Mouse (Mus musculus) stomach, embryonic 15.5 days (tissue): ENCODE results near the gene Exoc4. TPM values are rescaled to one million over a fixed set of nuclear protein-coding genes. Genes with fewer than 3 reads are reported as not detected.

Experiments
- ATAC-seq: fragments of 200-750 bp; cut with Nextera tagmentation; 2 replicates; pipeline ENCODE4 v1.8.0; 2017; ENCODE audit warnings: low read depth, moderate number of reproducible peaks, moderate TSS enrichment; ENCODE audit not compliant: insufficient read depth, low FRiP score
- H3K27ac ChIP-seq: fragments of 300-500 bp; sonication (generic); 2 replicates; pipeline ENCODE4 v1.5.1; 2015; ENCODE audit warnings: mild to moderate bottlenecking, inconsistent platforms
- H3K27me3 ChIP-seq: fragments of 300-500 bp; sonication (generic); replicated peaks from 2 replicates; pipeline ENCODE4 v1.6.1; 2015; ENCODE audit warnings: inconsistent platforms
- H3K36me3 ChIP-seq: fragments of 300-500 bp; sonication (generic); 2 replicates; pipeline ENCODE4 v1.6.1; 2015; ENCODE audit warnings: inconsistent platforms
- H3K4me1 ChIP-seq: fragments of 300-500 bp; sonication (generic); 2 replicates; pipeline ENCODE4 v1.6.1; 2015; ENCODE audit warnings: inconsistent platforms
- H3K4me2 ChIP-seq: fragments of 300-500 bp; sonication (generic); 2 replicates; pipeline ENCODE4 v1.6.1; 2015; ENCODE audit warnings: mild to moderate bottlenecking, inconsistent platforms
- H3K4me3 ChIP-seq: fragments of 300-500 bp; sonication (generic); replicated peaks from 2 replicates; pipeline ENCODE4 v1.5.1; 2015; ENCODE audit warnings: inconsistent platforms
- H3K9ac ChIP-seq: fragments of 300-500 bp; sonication (generic); 2 replicates; pipeline ENCODE4 v1.6.1; 2015; ENCODE audit warnings: inconsistent platforms
- H3K9me3 ChIP-seq: fragments of 300-500 bp; sonication (generic); 2 replicates; pipeline ENCODE4 v1.6.1; 2016; ENCODE audit warnings: inconsistent platforms
- WGBS: fragments of 180-500 bp; shearing (Covaris S2); methylation state at CpG from one replicate; pipeline ENCODE4 v1.1.7; 2015; 5-methylcytosine and 5-hydroxymethylcytosine counted together
- polyA plus RNA-seq: library from polyadenylated mRNA; unstranded; fragments of >200 nt; fragmentation: Nextera tagmentation; extraction: Ambion mirVana; gene quantifications from 2 replicates; pipeline ENCODE4 v1.2.1, GENCODE M21; 2015

The Exoc4 gene
- polyA plus RNA-seq, 1 experiment from 2014 or later: 31.4 TPM

- Histone ChIP-seq H3K4me1 (no peaks in the 10 kb centered on the region), H3K4me2 (no peak overlapping the region), H3K4me3 (no peak overlapping the region), H3K9me3 (no peaks in the 10 kb centered on the region), H3K9ac (no peak overlapping the region), H3K27me3 (no peaks in the 10 kb centered on the region), H3K27ac (no peak overlapping the region), H3K36me3 (no peaks in the 10 kb centered on the region)
- WGBS: 86% methylated on average over 9 of the region's 9 CpGs
- ATAC-seq: no peak
Measured at GRCm38 (mm10) chr6:33977880-33978279, 729.0 kb downstream of the Exoc4 start.

GRCm38 (mm10) chr6:33982709-33983108 lies 733.8 kb downstream of the Exoc4 start:
- H3K4me3 ChIP-seq: no peak overlapping the region
- WGBS: 70% methylated on average over 9 of the region's 9 CpGs
- H3K4me1 ChIP-seq: no peaks in the 10 kb centered on the region
- no peak overlapping the region for H3K4me2 ChIP-seq
- no peak overlapping the region for H3K9ac ChIP-seq
- ATAC-seq: no peak
- H3K27ac ChIP-seq: no peak overlapping the region
- no peaks in the 10 kb centered on the region for H3K36me3 ChIP-seq
- no peaks in the 10 kb centered on the region for H3K9me3 ChIP-seq
- H3K27me3 ChIP-seq: no peaks in the 10 kb centered on the region

- 88% methylated on average over 5 of the region's 5 CpGs for whole genome bisulfite sequencing
- H3K4me3 ChIP-seq: no peak overlapping the region
- ATAC-seq: no peak
Measured at GRCm38 (mm10) chr6:33987132-33987531, 738.2 kb downstream of the Exoc4 start.

GRCm38 (mm10) chr6:33992213-33993034 lies 743.5 kb downstream of the Exoc4 start:
- no peak overlapping the region for H3K9ac ChIP-seq
- ATAC-seq: no peak
- no peaks in the 10 kb centered on the region for H3K9me3 ChIP-seq
- WGBS: 57% methylated on average over 24 of the region's 24 CpGs
- H3K4me1 ChIP-seq: no peaks in the 10 kb centered on the region
- H3K4me2 ChIP-seq: no peak overlapping the region
- no peak overlapping the region for H3K27ac ChIP-seq
- H3K27me3 ChIP-seq: no peaks in the 10 kb centered on the region
- H3K36me3 ChIP-seq: no peaks in the 10 kb centered on the region
- H3K4me3 ChIP-seq: no peak overlapping the region

More at GRCm38 (mm10) chr6:33987132-33987531, 738.2 kb downstream of the Exoc4 start:
- Histone ChIP-seq H3K36me3 (no peaks in the 10 kb centered on the region), H3K27me3 (no peaks in the 10 kb centered on the region), H3K4me2 (no peak overlapping the region), H3K9ac (no peak overlapping the region), H3K27ac (no peak overlapping the region), H3K4me1 (no peaks in the 10 kb centered on the region), H3K9me3 (no peaks in the 10 kb centered on the region)

- 42% methylated on average over 6 of the region's 6 CpGs for WGBS
- no peak for ATAC-seq
- no peak overlapping the region for H3K4me2 ChIP-seq
Measured at GRCm38 (mm10) chr6:33993842-33994241, 745.0 kb downstream of the Exoc4 start.

GRCm38 (mm10) chr6:33998590-33998989 lies 749.7 kb downstream of the Exoc4 start:
- Histone ChIP-seq H3K27ac (no peak overlapping the region), H3K36me3 (no peaks in the 10 kb centered on the region), H3K27me3 (no peaks in the 10 kb centered on the region), H3K4me1 (no peaks in the 10 kb centered on the region), H3K4me3 (no peak overlapping the region), H3K9me3 (no peaks in the 10 kb centered on the region), H3K9ac (no peak overlapping the region), H3K4me2 (no peak overlapping the region)
- WGBS: 41% methylated on average over 4 of the region's 4 CpGs
- ATAC-seq: no peak

More at GRCm38 (mm10) chr6:33993842-33994241, 745.0 kb downstream of the Exoc4 start:
- Histone ChIP-seq H3K4me3 (no peak overlapping the region), H3K9ac (no peak overlapping the region), H3K27ac (no peak overlapping the region), H3K27me3 (no peaks in the 10 kb centered on the region), H3K36me3 (no peaks in the 10 kb centered on the region), H3K9me3 (no peaks in the 10 kb centered on the region), H3K4me1 (no peaks in the 10 kb centered on the region)

- WGBS: 38% methylated on average over 7 of the region's 7 CpGs
- no peak overlapping the region for H3K9ac ChIP-seq
- H3K9me3 ChIP-seq: no peaks in the 10 kb centered on the region
- H3K36me3 ChIP-seq: no peaks in the 10 kb centered on the region
- no peak for ATAC-seq
- H3K4me2 ChIP-seq: no peak overlapping the region
- H3K27ac ChIP-seq: no peak overlapping the region
- no peaks in the 10 kb centered on the region for H3K27me3 ChIP-seq
- no peaks in the 10 kb centered on the region for H3K4me1 ChIP-seq
- no peak overlapping the region for H3K4me3 ChIP-seq
Measured at GRCm38 (mm10) chr6:33999530-33999929, 750.6 kb downstream of the Exoc4 start.

- WGBS: 91% methylated on average over 7 of the region's 7 CpGs
- Histone ChIP-seq H3K36me3 (no peaks in the 10 kb centered on the region), H3K9ac (no peak overlapping the region), H3K27ac (no peak overlapping the region), H3K9me3 (no peaks in the 10 kb centered on the region), H3K4me2 (no peak overlapping the region), H3K27me3 (no peaks in the 10 kb centered on the region), H3K4me3 (no peak overlapping the region), H3K4me1 (no peaks in the 10 kb centered on the region)
- no peak for ATAC-seq
Measured at GRCm38 (mm10) chr6:34000644-34001043, 751.8 kb downstream of the Exoc4 start.

- H3K9ac ChIP-seq: no peak overlapping the region
- H3K27me3 ChIP-seq: no peaks in the 10 kb centered on the region
- H3K27ac ChIP-seq: no peak overlapping the region
- H3K4me3 ChIP-seq: no peak overlapping the region
- H3K4me1 ChIP-seq: no peaks in the 10 kb centered on the region
- H3K36me3 ChIP-seq: no peaks in the 10 kb centered on the region
- no peak overlapping the region for H3K4me2 ChIP-seq
- no peak for ATAC-seq
- 22% methylated on average over 1 of the region's 1 CpGs for WGBS
- no peaks in the 10 kb centered on the region for H3K9me3 ChIP-seq
Measured at GRCm38 (mm10) chr6:34003033-34003432, 754.1 kb downstream of the Exoc4 start.

- Histone ChIP-seq H3K36me3 (no peaks in the 10 kb centered on the region), H3K27ac (no peak overlapping the region), H3K4me3 (no peak overlapping the region), H3K9me3 (no peaks in the 10 kb centered on the region), H3K9ac (no peak overlapping the region), H3K4me1 (no peaks in the 10 kb centered on the region), H3K27me3 (no peaks in the 10 kb centered on the region), H3K4me2 (no peak overlapping the region)
- 68% methylated on average over 6 of the region's 6 CpGs for WGBS
- no peak for ATAC-seq
Measured at GRCm38 (mm10) chr6:34013469-34013868, 764.6 kb downstream of the Exoc4 start.
